Mouse (Mus musculus) intestine, embryonic 15.5 days (tissue): ENCODE results near the gene Dner. TPM values are rescaled to one million over a fixed set of nuclear protein-coding genes. Genes with fewer than 3 reads are reported as not detected.

Source experiments
- ATAC-seq: fragments of 200-750 bp; cut with Nextera tagmentation; 2 replicates; pipeline ENCODE4 v1.8.0; 2017; ENCODE audit warnings: moderate TSS enrichment, moderate library complexity
- H3K27ac ChIP-seq: fragments of 300-500 bp; sonication (generic); 2 replicates; pipeline ENCODE4 v1.5.1; 2015; ENCODE audit warnings: mild to moderate bottlenecking, inconsistent platforms
- H3K27me3 ChIP-seq: fragments of 300-500 bp; sonication (generic); replicated peaks from 2 replicates; pipeline ENCODE4 v1.6.1; 2015; ENCODE audit warnings: inconsistent platforms
- H3K36me3 ChIP-seq: fragments of 300-500 bp; sonication (generic); 2 replicates; pipeline ENCODE4 v1.6.1; 2015; ENCODE audit warnings: inconsistent platforms
- H3K4me1 ChIP-seq: fragments of 300-500 bp; sonication (generic); replicated peaks from 2 replicates; pipeline ENCODE4 v1.6.1; 2015; ENCODE audit warnings: inconsistent platforms
- H3K4me2 ChIP-seq: fragments of 300-500 bp; sonication (generic); replicated peaks from 2 replicates; pipeline ENCODE4 v1.6.1; 2015; ENCODE audit warnings: mild to moderate bottlenecking, inconsistent platforms
- H3K4me3 ChIP-seq: fragments of 300-500 bp; sonication (generic); replicated peaks from 2 replicates; pipeline ENCODE4 v1.5.1; 2015; ENCODE audit warnings: inconsistent platforms
- H3K9ac ChIP-seq: fragments of 300-500 bp; sonication (generic); 2 replicates; pipeline ENCODE4 v1.6.1; 2015; ENCODE audit warnings: inconsistent platforms
- H3K9me3 ChIP-seq: fragments of 300-500 bp; sonication (generic); 2 replicates; pipeline ENCODE4 v1.6.1; 2016; ENCODE audit warnings: inconsistent platforms
- WGBS: fragments of 180-500 bp; shearing (Covaris S2); methylation state at CpG from one replicate; pipeline ENCODE4 v1.1.7; 2015; 5-methylcytosine and 5-hydroxymethylcytosine counted together
- polyA plus RNA-seq: library from polyadenylated mRNA; unstranded; fragments of >200 nt; fragmentation: Nextera tagmentation; extraction: Ambion mirVana; gene quantifications from 2 replicates; pipeline ENCODE4 v1.2.1, GENCODE M21; 2015

Gene Dner
- polyA plus RNA-seq = 3.9 and 4.1 TPM in 2 replicates

- peak; percentile 97 for ATAC-seq
- Histone ChIP-seq H3K4me2 (peak within 1 kb of the TSS; percentile 90), H3K4me3 (peak within 1 kb of the TSS; percentile 45), H3K27ac (no peak within 1 kb of the TSS), H3K36me3 (no peaks in the 10 kb centered on the region), H3K9ac (no peak within 1 kb of the TSS), H3K4me1 (peaks cover 11% of the 10 kb centered on the region), H3K27me3 (peaks cover 22% of the 10 kb centered on the region), H3K9me3 (no peaks in the 10 kb centered on the region)
- under 1% methylated on average over 74 of the region's 75 CpGs for WGBS
Observed at GRCm38 (mm10) chr1:84695517-84696411, at the start of gene Dner. Gene Dner (minus strand): TSS chr1:84696221.

GRCm38 (mm10) chr1:84742156-84742555 is 46.1 kb upstream of the Dner start:
- no peak for ATAC-seq
- WGBS = 86% methylated on average over 3 of the region's 3 CpGs
- Histone ChIP-seq H3K27me3 (no peaks in the 10 kb centered on the region), H3K9ac (no peak overlapping the region), H3K9me3 (no peaks in the 10 kb centered on the region), H3K4me1 (no peaks in the 10 kb centered on the region), H3K36me3 (peaks cover 7% of the 10 kb centered on the region; the same call in 1 of the 2 replicates), H3K4me3 (no peak overlapping the region), H3K4me2 (no peak overlapping the region), H3K27ac (no peak overlapping the region)

DNA sequence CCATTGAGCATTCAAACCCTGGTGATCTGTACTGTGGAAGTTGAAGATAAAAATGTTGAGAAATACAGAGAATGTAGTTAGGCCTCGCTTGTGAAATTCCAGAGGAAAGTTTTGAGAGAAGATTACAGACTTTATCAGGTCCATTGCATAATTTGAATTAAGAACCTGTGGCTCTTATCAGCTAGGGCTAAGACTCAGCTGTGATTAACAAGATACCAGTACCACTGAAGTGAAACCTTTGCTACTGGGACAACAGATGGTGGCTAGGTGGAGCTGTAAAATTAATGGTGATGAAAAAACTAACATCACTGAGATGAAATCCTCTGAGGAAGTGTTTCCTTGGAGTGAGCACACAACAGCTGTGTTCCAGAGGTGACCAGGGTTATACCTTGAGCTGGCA is 44.1 kb upstream of the Dner start:
- Histone ChIP-seq H3K4me2 (no peak overlapping the region), H3K27ac (no peak overlapping the region), H3K4me1 (no peaks in the 10 kb centered on the region), H3K36me3 (peaks cover 3% of the 10 kb centered on the region), H3K9ac (no peak overlapping the region), H3K9me3 (no peaks in the 10 kb centered on the region), H3K4me3 (no peak overlapping the region), H3K27me3 (no peaks in the 10 kb centered on the region)
- ATAC-seq = peak; percentile 53; the same call in 1 of the 2 replicates
- WGBS = 76% methylated on average over 1 of the region's 1 CpGs

DNA sequence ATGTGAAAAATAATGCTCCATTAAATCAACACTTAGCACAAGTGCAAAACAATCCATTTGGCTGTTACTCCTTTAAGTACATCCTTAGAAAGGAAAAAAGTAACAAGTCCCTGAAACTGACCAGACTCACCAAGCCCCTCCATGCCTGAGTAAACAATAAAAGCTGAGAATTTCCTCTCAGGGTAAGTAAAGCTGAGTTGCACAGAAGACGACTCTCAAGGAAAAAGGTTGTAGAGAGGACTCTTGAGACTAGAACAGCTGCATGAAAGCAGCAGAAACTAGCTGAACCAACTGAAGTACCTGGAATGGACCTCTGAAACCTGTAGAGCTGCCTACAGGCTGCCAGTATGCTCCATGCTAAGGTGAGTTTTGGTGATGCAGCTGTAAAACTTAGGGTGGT is 41.1 kb upstream of the Dner start:
- no peak overlapping the region for H3K27ac ChIP-seq
- no peak for ATAC-seq
- H3K9ac ChIP-seq = no peak overlapping the region
- WGBS = 43% methylated on average over 1 of the region's 1 CpGs
- no peak overlapping the region for H3K4me3 ChIP-seq
- no peaks in the 10 kb centered on the region for H3K4me1 ChIP-seq
- no peaks in the 10 kb centered on the region for H3K27me3 ChIP-seq
- H3K9me3 ChIP-seq = no peaks in the 10 kb centered on the region
- H3K4me2 ChIP-seq = no peak overlapping the region
- peaks cover 3% of the 10 kb centered on the region for H3K36me3 ChIP-seq

DNA sequence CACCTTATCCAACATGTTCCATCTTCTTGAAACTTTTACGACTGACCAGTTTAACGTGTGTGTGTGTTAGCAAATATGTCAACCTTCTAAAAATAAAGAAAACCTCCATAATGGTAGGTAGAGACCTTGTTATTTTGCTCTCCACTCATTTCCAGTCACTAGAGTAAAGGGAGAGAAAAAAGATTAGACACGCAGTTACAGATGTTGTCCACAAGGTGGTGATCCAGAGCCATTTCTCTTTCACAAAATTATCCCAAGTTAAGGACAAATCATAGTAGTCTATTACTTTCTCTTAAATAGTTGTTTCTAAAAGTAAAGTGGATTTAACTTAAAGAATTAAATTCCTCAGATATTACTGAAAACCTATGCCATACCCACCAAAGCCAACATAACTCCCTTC is 37.8 kb upstream of the Dner start:
- peaks cover 6% of the 10 kb centered on the region for H3K36me3 ChIP-seq
- no peaks in the 10 kb centered on the region for H3K9me3 ChIP-seq
- no peaks in the 10 kb centered on the region for H3K27me3 ChIP-seq
- H3K27ac ChIP-seq = no peak overlapping the region
- H3K4me1 ChIP-seq = no peaks in the 10 kb centered on the region
- WGBS = 65% methylated on average over 3 of the region's 3 CpGs
- no peak overlapping the region for H3K9ac ChIP-seq
- no peak overlapping the region for H3K4me2 ChIP-seq
- no peak for ATAC-seq
- no peak overlapping the region for H3K4me3 ChIP-seq

DNA sequence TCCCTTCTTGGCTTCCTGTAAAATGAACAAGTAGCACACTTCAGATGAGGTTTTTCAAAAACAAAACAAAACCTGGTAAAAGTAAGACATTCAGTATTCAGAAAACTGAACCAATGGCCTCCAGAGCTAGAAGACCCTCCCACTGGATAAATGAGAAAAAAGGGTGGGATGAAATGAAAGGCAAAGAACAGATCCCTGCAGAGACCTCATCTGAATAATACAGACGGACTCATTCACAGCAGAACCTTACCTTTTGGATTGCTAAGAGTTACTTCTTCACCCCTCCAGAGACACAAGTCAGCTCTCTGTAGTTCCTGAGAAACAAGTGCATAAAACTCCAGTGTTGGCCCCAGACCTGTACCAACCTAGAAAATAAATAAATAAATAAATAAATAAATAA is 35.7 kb upstream of the Dner start:
- Histone ChIP-seq H3K27me3 (no peaks in the 10 kb centered on the region), H3K4me3 (no peak overlapping the region), H3K9ac (no peak overlapping the region), H3K4me1 (no peaks in the 10 kb centered on the region), H3K27ac (no peak overlapping the region), H3K36me3 (peaks cover 6% of the 10 kb centered on the region; the same call in 1 of the 2 replicates), H3K9me3 (no peaks in the 10 kb centered on the region), H3K4me2 (no peak overlapping the region)
- WGBS = 97% methylated on average over 1 of the region's 1 CpGs
- ATAC-seq = no peak

DNA sequence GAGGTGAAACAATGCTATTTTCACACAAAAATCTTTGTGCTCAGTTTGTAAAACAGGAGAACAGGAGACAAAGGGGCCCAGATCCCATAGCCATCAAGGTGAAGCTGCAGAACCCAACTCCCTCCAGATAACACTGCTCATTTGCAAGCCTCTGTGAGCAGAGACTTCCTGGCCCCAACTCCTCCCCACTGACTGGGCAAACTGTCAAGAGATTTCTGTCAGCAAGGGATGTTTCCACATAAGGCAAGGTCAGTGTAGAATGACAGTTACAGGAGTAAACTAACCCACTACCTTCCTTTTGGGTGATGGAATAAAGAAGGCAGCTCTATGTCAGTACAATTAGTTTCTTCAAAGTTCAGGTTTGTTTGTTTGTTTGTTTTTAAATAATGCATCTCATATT is 26.8 kb upstream of the Dner start:
- H3K36me3 ChIP-seq = peaks cover 9% of the 10 kb centered on the region; the same call in 1 of the 2 replicates
- no peaks in the 10 kb centered on the region for H3K9me3 ChIP-seq
- no peak for ATAC-seq
- H3K27ac ChIP-seq = no peak overlapping the region
- no peaks in the 10 kb centered on the region for H3K4me1 ChIP-seq
- H3K27me3 ChIP-seq = no peaks in the 10 kb centered on the region
- H3K4me2 ChIP-seq = no peak overlapping the region
- H3K9ac ChIP-seq = no peak overlapping the region
- no peak overlapping the region for H3K4me3 ChIP-seq

- no peak overlapping the region for H3K4me2 ChIP-seq
- no peaks in the 10 kb centered on the region for H3K27me3 ChIP-seq
- ATAC-seq = peak; percentile 20; the same call in 1 of the 2 replicates
- H3K9me3 ChIP-seq = no peaks in the 10 kb centered on the region
- no peak overlapping the region for H3K4me3 ChIP-seq
- 93% methylated on average over 3 of the region's 3 CpGs for WGBS
- H3K4me1 ChIP-seq = no peaks in the 10 kb centered on the region
- peaks cover 9% of the 10 kb centered on the region; the same call in 1 of the 2 replicates for H3K36me3 ChIP-seq
- H3K9ac ChIP-seq = no peak overlapping the region
- H3K27ac ChIP-seq = no peak overlapping the region
Observed at GRCm38 (mm10) chr1:84722371-84722770, 26.4 kb upstream of the Dner start.

GRCm38 (mm10) chr1:84721942-84722341 is 25.9 kb upstream of the Dner start:
- WGBS = 88% methylated on average over 3 of the region's 3 CpGs
- no peak overlapping the region for H3K4me2 ChIP-seq
- H3K4me1 ChIP-seq = no peaks in the 10 kb centered on the region
- H3K4me3 ChIP-seq = no peak overlapping the region
- H3K36me3 ChIP-seq = peaks cover 9% of the 10 kb centered on the region; the same call in 1 of the 2 replicates
- peak; percentile 45 for ATAC-seq
- H3K9me3 ChIP-seq = no peaks in the 10 kb centered on the region
- H3K27ac ChIP-seq = no peak overlapping the region
- no peak overlapping the region for H3K9ac ChIP-seq
- no peaks in the 10 kb centered on the region for H3K27me3 ChIP-seq

GRCm38 (mm10) chr1:84709810-84710785 is 14.1 kb upstream of the Dner start:
- Histone ChIP-seq H3K4me2 (peak overlapping the region; percentile 38), H3K36me3 (no peaks in the 10 kb centered on the region), H3K9ac (no peak overlapping the region), H3K9me3 (no peaks in the 10 kb centered on the region), H3K4me3 (no peak overlapping the region), H3K27me3 (no peaks in the 10 kb centered on the region), H3K27ac (no peak overlapping the region), H3K4me1 (no peaks in the 10 kb centered on the region)
- no peak for ATAC-seq
- 17% methylated on average over 31 of the region's 31 CpGs for WGBS

DNA sequence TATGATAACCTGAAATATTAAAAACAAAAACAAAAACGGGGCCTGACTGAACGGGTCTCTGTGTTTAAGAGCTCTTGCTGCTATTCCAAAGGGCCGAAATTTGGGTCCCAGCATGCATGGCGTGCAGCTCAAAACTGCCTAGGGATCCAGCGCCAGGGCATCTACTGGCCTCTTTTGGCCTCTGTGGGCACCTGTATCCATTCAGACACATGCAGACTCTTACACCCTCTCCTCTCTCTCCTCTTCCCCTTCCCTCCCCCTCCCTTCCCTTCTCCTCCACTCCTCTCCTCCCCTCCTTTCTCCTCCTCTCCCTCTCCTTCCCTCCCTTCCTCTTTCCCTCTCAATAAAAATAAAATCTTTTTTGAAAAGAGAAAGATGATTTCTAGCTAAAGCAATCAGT is 13.4 kb upstream of the Dner start:
- Histone ChIP-seq H3K4me2 (0 out of 2 replicates have a peak overlapping the region, but pooled peaks have one; percentile 38), H3K9me3 (no peaks in the 10 kb centered on the region), H3K4me1 (no peaks in the 10 kb centered on the region), H3K36me3 (no peaks in the 10 kb centered on the region), H3K9ac (no peak overlapping the region), H3K27ac (no peak overlapping the region), H3K27me3 (no peaks in the 10 kb centered on the region), H3K4me3 (no peak overlapping the region)
- 21% methylated on average over 5 of the region's 5 CpGs for WGBS
- ATAC-seq = no peak

GRCm38 (mm10) chr1:84700254-84700653 is 4.2 kb upstream of the Dner start:
- WGBS = 95% methylated on average over 6 of the region's 6 CpGs
- Histone ChIP-seq H3K9ac (no peak overlapping the region), H3K27ac (no peak overlapping the region), H3K4me3 (no peak overlapping the region), H3K27me3 (peaks cover 14% of the 10 kb centered on the region), H3K4me1 (peaks cover 8% of the 10 kb centered on the region), H3K36me3 (no peaks in the 10 kb centered on the region), H3K4me2 (no peak overlapping the region), H3K9me3 (no peaks in the 10 kb centered on the region)
- no peak for ATAC-seq
